Mouse (Mus musculus) ES-Bruce4 (cell line): ENCODE measurements around the gene 9930111J21Rik2.

Source experiments
- CTCF ChIP-seq: IDR thresholded peaks from one replicate; pipeline ENCODE4 v1.8.1; 2011; ENCODE audit warnings: low read depth, low read length
- EP300 ChIP-seq: IDR thresholded peaks from 2 replicates; pipeline ENCODE4 v1.6.1; 2011; ENCODE audit warnings: low read depth, low read length; ENCODE audit not compliant: insufficient read depth
- POLR2A ChIP-seq: IDR thresholded peaks from one replicate; pipeline ENCODE4 v1.8.1; 2011; ENCODE audit warnings: low read length; ENCODE audit not compliant: insufficient read depth

- TF ChIP-seq CTCF (no peak), POLR2A (no peak), EP300 (no peak)
Observed at GRCm38 (mm10) chr11:49084875-49085274, 33.8 kb upstream of the 9930111J21Rik2 start.
